Mouse (Mus musculus): ENCODE measurements around the gene Cdkl4. TPM values are rescaled to one million over a fixed set of nuclear protein-coding genes. Genes with fewer than 3 reads are reported as not detected.

Gene Cdkl4
- polyA plus RNA-seq, 1 experiment from 2014 or later: 0.04 TPM

DNA sequence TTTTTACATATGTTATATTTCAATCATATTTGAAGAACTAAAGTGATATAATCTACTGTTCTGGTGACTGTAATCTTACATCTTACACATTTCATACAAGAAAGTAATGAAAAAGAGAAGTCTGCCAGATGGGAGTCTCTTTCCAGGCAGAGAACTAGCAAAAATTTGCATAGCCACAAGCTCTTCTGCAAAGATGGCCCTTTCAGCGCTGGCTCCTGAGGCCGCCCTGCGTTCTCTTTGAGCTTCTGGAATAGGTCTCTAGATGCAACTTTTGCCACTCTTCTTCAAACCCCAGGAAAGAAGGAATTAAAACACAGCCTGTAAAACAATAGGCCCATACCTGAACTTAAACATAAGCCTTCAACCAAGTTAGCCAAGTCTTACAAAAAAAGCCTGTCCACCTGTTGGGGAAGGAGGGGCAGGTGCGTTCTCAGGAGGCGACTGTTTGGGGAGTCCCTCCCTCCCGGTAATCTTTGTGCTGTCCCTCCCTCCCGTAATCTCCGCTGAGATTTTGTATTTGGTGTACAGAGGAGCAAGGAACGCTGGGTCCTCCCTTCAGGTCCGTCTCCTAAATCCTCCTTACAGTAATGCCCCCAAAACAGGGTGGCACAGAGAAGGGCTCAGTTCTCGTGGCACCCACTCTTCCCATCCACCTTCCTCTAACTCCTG lies 78.9 kb downstream of the Cdkl4 start:
- DNase-seq (ENCODE audit: low read depth, low spot score) (no peak), ATAC-seq (no peak)
- no peaks in the 10 kb centered on the region for H3K27me3 ChIP-seq
- POLR2A ChIA-PET: no interaction called here
- in situ Hi-C loops (cut with MboI; ENCODE audit: low pct_unique_long_range_greater_than_20kb): no loop called here
- CTCF ChIA-PET: no interaction called here
- no peak for TF ChIP-seq CTCF (IDR thresholded peaks at IDR 0.05)

DNA sequence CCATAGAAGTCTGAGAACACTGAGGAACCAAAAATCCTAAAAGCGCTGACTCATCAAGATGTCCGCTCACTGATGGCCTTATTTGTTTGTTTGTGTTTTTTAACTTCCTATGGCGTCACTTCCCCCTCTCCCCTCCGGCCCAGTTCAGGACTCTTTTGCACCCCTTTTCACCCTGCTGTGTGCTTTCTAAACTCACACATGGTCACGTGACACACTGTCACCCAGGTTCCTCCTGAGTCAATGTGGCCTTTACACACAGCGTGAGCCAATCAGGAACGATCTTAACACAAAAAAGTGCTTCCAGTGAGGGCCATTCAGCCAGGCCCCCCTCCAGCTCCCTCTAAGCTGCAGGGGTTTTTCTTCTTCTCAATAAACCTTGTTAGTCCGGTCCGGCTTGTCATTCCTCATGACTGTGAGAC lies 80.4 kb downstream of the Cdkl4 start:
- in situ Hi-C loops (cut with MboI; ENCODE audit: low pct_unique_long_range_greater_than_20kb): no loop called here
- no peak for DNase-seq (ENCODE audit: low read depth, low spot score)
- ATAC-seq: no peak
- ChIA-PET POLR2A (no interaction called here), CTCF (no interaction called here)
- no peaks in the 10 kb centered on the region for H3K27me3 ChIP-seq
- no peak for TF ChIP-seq CTCF (IDR thresholded peaks at IDR 0.05)

DNA sequence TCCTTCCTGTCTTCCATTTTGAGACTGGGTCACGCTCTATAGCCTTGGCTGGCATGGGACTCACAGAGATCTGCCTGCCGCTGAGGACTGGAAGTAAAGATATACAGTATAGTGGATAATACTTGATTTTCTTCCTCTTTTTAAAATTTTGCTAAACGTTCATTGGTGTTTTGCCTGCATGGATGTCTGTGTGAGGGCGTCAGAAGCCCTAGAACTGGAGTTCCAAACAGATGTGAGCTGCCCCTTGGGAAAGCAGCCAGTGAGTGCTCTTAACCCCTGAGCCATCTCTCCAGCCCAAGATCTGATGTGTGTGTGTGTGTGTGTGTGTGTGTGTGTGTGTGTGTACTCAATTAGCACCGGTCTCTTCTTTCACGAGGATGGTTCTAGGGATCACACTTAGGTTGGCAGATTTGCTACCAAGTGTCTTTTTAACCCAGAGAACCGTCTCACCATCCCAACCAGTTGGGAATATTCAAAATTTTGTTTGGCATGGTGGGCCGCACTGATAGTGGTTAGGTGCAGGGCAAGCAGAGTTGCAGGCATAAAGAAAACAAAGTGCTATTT lies 80.9 kb downstream of the Cdkl4 start:
- ATAC-seq (no peak), DNase-seq (ENCODE audit: low read depth, low spot score) (no peak)
- in situ Hi-C loops (cut with MboI; ENCODE audit: low pct_unique_long_range_greater_than_20kb): no loop called here
- ChIA-PET CTCF (no interaction called here), POLR2A (no interaction called here)
- TF ChIP-seq CTCF (IDR thresholded peaks at IDR 0.05): no peak
- no peaks in the 10 kb centered on the region for H3K27me3 ChIP-seq

DNA sequence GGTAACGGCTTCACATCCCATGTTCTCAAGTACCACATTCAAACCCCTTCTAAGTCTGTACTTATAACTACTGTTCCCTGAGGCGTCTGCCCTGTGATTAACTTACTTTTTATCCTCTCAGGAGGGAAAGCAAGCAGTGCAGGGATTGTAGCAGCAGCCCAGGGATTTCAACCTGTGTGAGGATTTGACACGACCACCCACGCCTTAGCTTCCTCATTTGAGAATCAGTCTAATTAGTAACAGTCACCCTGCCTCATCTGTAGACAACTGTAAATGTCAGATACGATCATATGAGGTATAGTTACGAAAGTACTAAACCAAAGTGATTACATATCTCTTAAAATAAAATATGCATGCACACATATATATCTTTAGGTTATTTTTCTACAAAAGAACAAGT lies 81.4 kb downstream of the Cdkl4 start:
- in situ Hi-C loops (cut with MboI; ENCODE audit: low pct_unique_long_range_greater_than_20kb): no loop called here
- CTCF ChIA-PET: no interaction called here

DNA sequence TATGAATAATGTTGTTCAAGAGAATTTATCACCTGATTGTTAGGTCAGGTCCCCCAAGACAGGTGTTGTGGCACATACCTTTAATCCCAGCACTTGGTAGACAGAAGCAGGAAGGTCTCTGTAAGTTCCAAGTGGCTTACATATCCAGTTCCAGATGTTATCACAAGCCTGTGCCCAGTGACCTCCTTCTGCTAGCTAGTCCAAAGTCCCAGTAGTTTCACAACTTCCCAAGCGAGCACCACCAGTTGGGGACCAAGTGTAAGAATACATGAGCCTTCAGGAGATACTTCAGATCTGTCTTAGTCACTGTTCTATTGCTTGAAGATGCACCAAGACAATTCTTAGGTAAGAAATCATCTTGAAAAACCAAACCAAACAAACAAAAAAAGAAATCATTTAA lies 83.7 kb downstream of the Cdkl4 start:
- in situ Hi-C loops (cut with MboI; ENCODE audit: low pct_unique_long_range_greater_than_20kb): no loop called here
- no peak for DNase-seq (ENCODE audit: low read depth, low spot score)
- ChIA-PET POLR2A (no interaction called here), CTCF (no interaction called here)
- no peak for ATAC-seq
- no peak for TF ChIP-seq CTCF (IDR thresholded peaks at IDR 0.05)
- H3K27me3 ChIP-seq: no peaks in the 10 kb centered on the region

More for the DNA sequence above, 81.4 kb downstream of the Cdkl4 start:
- no peak for ATAC-seq
- DNase-seq (ENCODE audit: low read depth, low spot score): no peak
- no peak for TF ChIP-seq CTCF (IDR thresholded peaks at IDR 0.05)
- POLR2A ChIA-PET: no interaction called here
- H3K27me3 ChIP-seq: no peaks in the 10 kb centered on the region

DNA sequence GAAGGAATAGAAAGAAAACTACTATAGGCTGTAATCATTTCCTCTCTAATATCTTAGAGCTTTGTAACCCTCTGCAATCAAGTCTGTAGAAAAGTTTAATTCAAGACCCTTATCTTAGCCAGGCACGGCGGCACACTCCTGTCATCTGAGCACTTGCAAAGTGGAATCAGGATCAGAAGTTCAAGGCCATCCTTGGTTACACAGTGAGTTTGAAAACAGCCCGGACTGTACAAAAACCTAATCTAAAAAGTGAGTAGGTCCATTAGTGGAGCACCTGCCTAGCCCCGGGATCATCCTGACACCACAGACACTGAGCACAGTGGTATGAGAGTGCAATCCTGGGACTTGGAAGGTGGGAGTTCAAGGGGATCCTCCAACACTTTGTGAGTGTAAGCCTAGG lies 84.8 kb downstream of the Cdkl4 start:
- ChIA-PET POLR2A (no interaction called here), CTCF (interaction anchor here (1.3 to 1.5 kb wide), 2 partner anchors 9 to 41 kb away, joined by 3 read pairs; no protein-coding TSS in a partner anchor)
- ATAC-seq (no peak), DNase-seq (ENCODE audit: low read depth, low spot score) (no peak)
- in situ Hi-C loops (cut with MboI; ENCODE audit: low pct_unique_long_range_greater_than_20kb): no loop called here
- TF ChIP-seq CTCF (IDR thresholded peaks at IDR 0.05): no peak
- no peaks in the 10 kb centered on the region for H3K27me3 ChIP-seq

DNA sequence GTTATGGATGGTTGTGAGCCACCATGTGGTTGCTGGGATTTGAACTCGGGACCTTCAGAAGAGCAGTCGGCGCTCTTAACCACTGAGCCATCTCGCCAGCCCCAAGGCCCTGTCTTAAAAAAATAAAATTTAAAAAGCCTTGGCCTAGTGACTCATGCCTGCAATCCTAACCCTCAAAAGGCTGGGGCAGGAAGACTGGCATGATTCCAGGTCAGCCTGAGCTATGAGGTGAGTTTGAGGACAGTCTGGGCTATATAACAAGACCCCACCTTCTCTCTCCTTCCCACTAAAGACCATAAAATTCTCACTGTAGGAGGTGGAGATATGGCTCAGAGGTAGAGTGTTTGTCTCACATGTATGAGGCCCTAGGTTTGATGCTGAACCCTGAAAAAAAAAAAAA lies 85.3 kb downstream of the Cdkl4 start:
- ATAC-seq: no peak
- in situ Hi-C loops (cut with MboI; ENCODE audit: low pct_unique_long_range_greater_than_20kb): no loop called here
- TF ChIP-seq CTCF (IDR thresholded peaks at IDR 0.05): no peak
- ChIA-PET CTCF (interaction anchor here (1.3 to 1.5 kb wide), 2 partner anchors 9 to 41 kb away, joined by 3 read pairs; no protein-coding TSS in a partner anchor), POLR2A (interaction anchor here (0.6 kb wide), 1 partner anchor 556 kb away, joined by 3 read pairs; no protein-coding TSS in a partner anchor)
- H3K27me3 ChIP-seq: no peaks in the 10 kb centered on the region
- DNase-seq (ENCODE audit: low read depth, low spot score): no peak

DNA sequence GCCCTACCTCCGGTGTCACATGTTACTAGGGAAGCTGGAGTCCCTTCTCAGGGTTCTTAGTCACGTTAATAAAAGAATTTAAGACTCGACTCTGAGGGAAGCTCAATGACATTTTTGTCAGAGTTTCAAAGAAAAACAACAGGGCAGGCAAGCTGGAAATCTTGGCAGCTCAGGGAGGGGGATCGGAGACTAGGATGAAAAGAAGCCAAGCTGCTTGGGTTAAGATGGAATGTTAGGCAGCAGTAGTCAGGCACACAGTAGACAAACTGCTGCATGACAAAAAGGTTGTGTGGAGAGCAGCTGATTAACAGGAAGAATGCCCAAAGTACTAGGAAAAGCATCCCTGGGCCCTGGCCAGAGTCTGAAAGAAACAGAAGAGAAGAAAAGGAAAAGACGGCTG lies 87.4 kb downstream of the Cdkl4 start:
- DNase-seq (ENCODE audit: low read depth, low spot score) (no peak), ATAC-seq (no peak)
- in situ Hi-C loops (cut with MboI; ENCODE audit: low pct_unique_long_range_greater_than_20kb): no loop called here
- ChIA-PET CTCF (interaction anchor here (1.1 to 1.3 kb wide), 2 partner anchors 13 to 14 kb away, joined by 3 to 5 read pairs; no protein-coding TSS in a partner anchor), POLR2A (interaction anchor here (0.6 to 1.3 kb wide), 2 partner anchors 8 to 59 kb away, joined by 3 to 6 read pairs; no protein-coding TSS in a partner anchor)
- H3K27me3 ChIP-seq: no peaks in the 10 kb centered on the region
- TF ChIP-seq CTCF (IDR thresholded peaks at IDR 0.05): no peak

DNA sequence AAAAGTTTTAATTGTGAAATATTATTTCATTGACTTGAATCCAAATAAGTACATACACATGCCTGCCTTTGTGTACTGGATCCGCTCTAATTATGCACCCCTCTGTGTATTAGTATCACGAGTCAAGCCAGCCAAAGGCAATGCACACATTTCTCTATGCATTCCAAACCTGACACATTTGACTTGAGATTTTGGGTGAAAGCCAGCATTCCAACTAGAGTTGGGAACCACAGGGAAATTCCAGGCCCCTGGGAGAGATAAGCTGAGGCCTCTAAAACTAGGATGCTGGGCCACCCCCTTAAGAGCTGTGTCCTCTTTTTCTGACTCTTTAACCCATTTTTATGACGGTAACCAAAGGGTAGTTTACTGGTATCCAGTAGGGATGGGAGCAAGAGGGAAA lies 88.7 kb downstream of the Cdkl4 start:
- in situ Hi-C loops (cut with MboI; ENCODE audit: low pct_unique_long_range_greater_than_20kb): no loop called here
- H3K27me3 ChIP-seq: no peaks in the 10 kb centered on the region
- no peak for ATAC-seq
- DNase-seq (ENCODE audit: low read depth, low spot score): no peak
- POLR2A ChIA-PET: no interaction called here
- TF ChIP-seq CTCF (IDR thresholded peaks at IDR 0.05): no peak
- CTCF ChIA-PET: interaction anchor here (0.7 kb wide), 1 partner anchor 62 kb away, joined by 3 read pairs; no protein-coding TSS in a partner anchor

DNA sequence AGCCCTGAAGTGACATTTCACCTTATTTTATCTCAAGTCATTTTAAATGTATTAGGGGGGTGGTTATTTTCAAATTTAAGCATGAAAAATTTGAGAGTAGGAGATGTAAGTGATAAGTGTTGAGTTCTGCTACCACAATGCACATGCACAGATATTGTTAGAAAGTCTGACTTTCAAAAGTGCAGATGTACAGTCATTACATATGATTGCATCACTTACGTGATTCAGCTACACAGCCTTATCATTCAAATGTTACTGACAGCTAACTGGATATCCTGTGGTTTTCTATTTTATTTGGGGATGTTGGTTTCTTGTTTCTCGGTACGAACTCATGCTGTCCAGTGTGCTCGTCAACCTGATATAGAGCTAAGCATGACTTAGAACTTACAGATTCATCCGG lies 92.5 kb downstream of the Cdkl4 start:
- ATAC-seq: no peak
- CTCF ChIA-PET: no interaction called here
- H3K27me3 ChIP-seq: no peaks in the 10 kb centered on the region
- POLR2A ChIA-PET: no interaction called here
- in situ Hi-C loops (cut with MboI; ENCODE audit: low pct_unique_long_range_greater_than_20kb): no loop called here
- DNase-seq (ENCODE audit: low read depth, low spot score): no peak
- no peak for TF ChIP-seq CTCF (IDR thresholded peaks at IDR 0.05)

DNA sequence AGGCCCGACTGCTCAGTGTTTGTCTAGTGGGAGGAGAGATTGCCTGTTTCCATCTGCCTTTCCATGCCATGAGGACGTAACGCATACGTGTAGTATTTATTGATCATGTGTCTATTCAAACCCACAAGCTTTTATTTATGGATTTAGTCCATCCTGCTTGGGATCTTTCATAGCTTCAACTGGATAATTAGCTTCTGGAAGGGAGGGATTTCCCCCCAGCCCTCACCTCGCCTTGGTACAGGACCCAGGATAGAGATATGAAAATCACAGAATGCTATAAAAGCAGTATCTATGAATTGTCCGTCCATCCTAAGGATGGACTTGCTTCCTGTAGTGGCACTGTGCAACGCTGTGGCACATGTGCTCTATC lies 96.8 kb downstream of the Cdkl4 start:
- ChIA-PET CTCF (interaction anchor here (1.1 kb wide), 1 partner anchor 22 kb away, joined by 3 read pairs; no protein-coding TSS in a partner anchor), POLR2A (interaction anchor here (0.5 to 0.8 kb wide), 3 partner anchors 17 to 82 kb away, joined by 3 to 6 read pairs (median 3); no protein-coding TSS in a partner anchor)
- no peak for TF ChIP-seq CTCF (IDR thresholded peaks at IDR 0.05)
- no peak for ATAC-seq
- no peak for DNase-seq (ENCODE audit: low read depth, low spot score)
- in situ Hi-C loops (cut with MboI; ENCODE audit: low pct_unique_long_range_greater_than_20kb): no loop called here
- H3K27me3 ChIP-seq: no peaks in the 10 kb centered on the region
